In the genomic region with DNA sequence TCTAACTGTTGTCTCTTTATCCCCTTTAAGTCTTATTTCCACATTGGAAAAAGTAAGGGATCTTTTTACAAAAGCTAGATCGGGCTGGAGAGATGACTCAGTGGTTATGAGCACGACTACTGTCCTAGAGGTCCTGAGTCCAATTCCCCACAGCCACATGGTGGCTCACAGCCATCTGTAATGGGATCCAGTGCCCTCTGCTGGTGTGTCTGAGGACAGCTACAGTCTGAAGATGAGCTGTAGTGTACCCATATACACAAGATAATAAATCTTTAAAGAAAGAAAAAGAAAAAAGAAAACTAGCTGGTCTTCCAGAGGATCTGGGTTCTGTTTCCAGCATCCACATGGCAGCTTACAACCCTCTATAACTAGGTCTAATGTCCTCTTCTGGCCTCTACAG, we compare ENCODE assay signal across 25 mouse cellular contexts.
A peak's percentile ranks its signal among the peaks of the same experiment; 100 is the strongest.
DNase-seq lines count a peak whose midpoint lies in the region; ATAC-seq and TF ChIP-seq lines count a peak whose summit lies in the region.
"Had no signal": no experiment of that assay in that cellular context is flagged by ENCODE, and none has a peak within 500 bp of the region (broad histone marks: within the 10 kb centered on the region; RNA-seq: fewer than 3 reads in every experiment).

No protein-coding gene starts in this region.

- H3K4me2 ChIP-seq in midbrain, postnatal 0 days (ENCODE audit: low read depth, low read length, poor library complexity, severe bottlenecking): no peak overlapping the region

- H3K36me3 ChIP-seq in midbrain, postnatal 0 days (ENCODE audit: insufficient read depth, low read length): peaks cover 35% of the 10 kb centered on the region
- peaks cover 94% of the 10 kb centered on the region for H3K36me3 ChIP-seq in midbrain, embryonic 10.5 days

- H3K4me3 ChIP-seq in layer of hippocampus, adult 2 months: no peak overlapping the region
- H3K4me3 ChIP-seq in midbrain, postnatal 0 days (ENCODE audit: low read depth, low read length): no peak overlapping the region
- H3K4me3 ChIP-seq in midbrain, embryonic 10.5 days: no peak overlapping the region
- H3K4me3 ChIP-seq: erythroblast, embryonic 14.5 days had no signal

- no peak for DNase-seq in layer of hippocampus, adult 2 months (ENCODE audit: low spot score in 2 of 2)
- no peak for DNase-seq in layer of hippocampus, adult 18-20 months (ENCODE audit: low spot score in 2 of 2)
- DNase-seq in midbrain, postnatal 0 days (ENCODE audit: low spot score): no peak
- no peak for DNase-seq in midbrain, embryonic 10.5 days (ENCODE audit: low spot score)
- DNase-seq in NIH3T3 (ENCODE audit: low read depth): peak; percentile 17
- no peak for DNase-seq in cerebellum, adult 18-20 months
- no peak for DNase-seq in yolk sac, embryonic 10.5 days (ENCODE audit: low spot score)
- DNase-seq: adrenal gland, adult 8-10 months; cerebellum, adult 9-11 months; heart, postnatal 14 days; kidney, adult 9 months; kidney, postnatal 10 days; left cerebral cortex, postnatal 4 days; lung, adult 18-20 months; midbrain, embryonic 14.5 days; right cerebral cortex, adult 18-20 months; spleen, adult 18-20 months; thymus, adult 18-20 months; thymus, postnatal 36 days had no signal

- no peaks in the 10 kb centered on the region for H3K9me3 ChIP-seq in midbrain, postnatal 0 days (ENCODE audit: low read length)
- no peaks in the 10 kb centered on the region for H3K9me3 ChIP-seq in midbrain, embryonic 10.5 days (replicated peaks)

- H3K27me3 ChIP-seq in midbrain, postnatal 0 days (ENCODE audit: insufficient read depth, low read length): no peaks in the 10 kb centered on the region
- H3K27me3 ChIP-seq in midbrain, embryonic 10.5 days (ENCODE audit: low read depth, poor library complexity, severe bottlenecking): no peaks in the 10 kb centered on the region
- H3K27me3 ChIP-seq: CH12.LX had no signal

- no peaks in the 10 kb centered on the region for H3K4me1 ChIP-seq in midbrain, postnatal 0 days (ENCODE audit: insufficient read depth, low read length)
- H3K4me1 ChIP-seq in midbrain, embryonic 10.5 days: no peaks in the 10 kb centered on the region

- no peak overlapping the region for H3K27ac ChIP-seq in layer of hippocampus, adult 2 months
- no peak overlapping the region for H3K27ac ChIP-seq in midbrain, postnatal 0 days (ENCODE audit: low read depth, low read length)
- H3K27ac ChIP-seq in midbrain, embryonic 10.5 days (replicated peaks): no peak overlapping the region
- H3K27ac ChIP-seq: macrophage had no signal

- no peak overlapping the region for H3K9ac ChIP-seq in midbrain, postnatal 0 days (replicated peaks; ENCODE audit: low read length, poor library complexity, severe bottlenecking)

- peak; percentile 57 for TF ChIP-seq CTCF in layer of hippocampus, adult 2 months (conservative IDR thresholded peaks at IDR 0.05)
- peak; percentile 10; the same call in 1 of the 2 replicates for TF ChIP-seq CTCF in midbrain, postnatal 0 days (IDR thresholded peaks at IDR 0.05)

- ATAC-seq in midbrain, postnatal 0 days (ENCODE audit: low FRiP score): no peak
- ATAC-seq: forebrain, embryonic 16.5 days; hindbrain, embryonic 16.5 days; lung, postnatal 0 days had no signal

- WGBS in midbrain, postnatal 0 days: 95% methylated on average over 2 of the region's 2 CpGs
- 98% methylated on average over 2 of the region's 2 CpGs for WGBS in midbrain, embryonic 10.5 days
